18 mouse cellular contexts compared by ENCODE assay signal in the genomic region with DNA sequence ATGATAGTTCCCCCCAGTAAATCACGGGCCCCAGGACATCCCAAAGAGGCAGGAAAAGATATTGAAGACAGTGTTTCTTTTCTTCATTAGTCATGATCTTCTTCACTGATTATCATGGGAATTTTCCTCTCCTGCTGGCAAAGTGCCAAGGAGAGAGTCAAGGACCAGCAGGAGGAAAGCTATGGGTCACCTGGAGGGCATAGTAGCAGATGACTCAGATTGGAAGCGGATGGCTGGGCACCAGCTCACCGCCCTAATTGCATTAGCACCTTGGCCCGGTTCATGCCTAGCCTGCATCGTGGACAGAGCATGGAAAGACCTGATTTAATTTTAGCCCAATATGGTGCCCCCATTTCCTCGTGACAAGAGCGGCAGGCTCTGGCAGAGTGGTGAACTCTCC.
A peak's percentile ranks its signal among the peaks of the same experiment; 100 is the strongest.
DNase-seq lines count a peak whose midpoint lies in the region; ATAC-seq lines count a peak whose summit lies in the region.
"Had no signal": no experiment of that assay in that cellular context is flagged by ENCODE, and none has a peak within 500 bp of the region (broad histone marks: within the 10 kb centered on the region; RNA-seq: fewer than 3 reads in every experiment).

No protein-coding gene starts in this region.

- H3K36me3 ChIP-seq in hindbrain, embryonic 16.5 days (ENCODE audit: control insufficient read depth, insufficient read depth, low read length), result no peaks in the 10 kb centered on the region
- no peaks in the 10 kb centered on the region for H3K36me3 ChIP-seq in hindbrain, embryonic 11.5 days (ENCODE audit: control insufficient read depth, insufficient read depth, low read length)
- no peaks in the 10 kb centered on the region for H3K36me3 ChIP-seq in intestine, embryonic 15.5 days
- H3K36me3 ChIP-seq: embryonic facial prominence, embryonic 12.5 days; forebrain, embryonic 12.5 days; heart, embryonic 13.5 days; liver, embryonic 13.5 days; midbrain, embryonic 13.5 days had no signal

- DNase-seq in hindbrain, embryonic 11.5 days (ENCODE audit: low spot score), result no peak
- DNase-seq in MN1 (ENCODE audit: low spot score), result peak; percentile 86
- DNase-seq in brain, adult 2 months (ENCODE audit: low read depth, low spot score), result peak; percentile 91
- peak; percentile 75 to 82 for DNase-seq in cerebellum, postnatal 25 days
- DNase-seq in urinary bladder, postnatal 25 days (ENCODE audit: low spot score), result no peak
- DNase-seq in urinary bladder, postnatal 36 days (ENCODE audit: low spot score in 2 of 2), result no peak
- DNase-seq: gastrocnemius, postnatal 10 days; liver, embryonic 13.5 days; spleen, adult 18-20 months had no signal

- ATAC-seq in hindbrain, embryonic 16.5 days, result 0 out of 2 replicates have a peak, but pooled peaks have one; percentile 48
- ATAC-seq in hindbrain, embryonic 11.5 days (ENCODE audit: low FRiP score), result no peak
- no peak for ATAC-seq in intestine, embryonic 15.5 days
- ATAC-seq: activated CD4-positive, CD25-positive, alpha-beta regulatory T cell, adult 4 months; midbrain, embryonic 13.5 days had no signal

- no peaks in the 10 kb centered on the region for H3K4me1 ChIP-seq in hindbrain, embryonic 16.5 days (ENCODE audit: control insufficient read depth, insufficient read depth, low read depth, low read length)
- H3K4me1 ChIP-seq in hindbrain, embryonic 11.5 days (replicated peaks; ENCODE audit: control insufficient read depth, insufficient read depth, low read length), result no peaks in the 10 kb centered on the region
- no peaks in the 10 kb centered on the region for H3K4me1 ChIP-seq in intestine, embryonic 15.5 days (replicated peaks)
- H3K4me1 ChIP-seq: embryonic facial prominence, embryonic 12.5 days; forebrain, embryonic 12.5 days; heart, embryonic 13.5 days; liver, embryonic 13.5 days; midbrain, embryonic 13.5 days had no signal

- no peaks in the 10 kb centered on the region for H3K27me3 ChIP-seq in hindbrain, embryonic 16.5 days (replicated peaks; ENCODE audit: control insufficient read depth, insufficient read depth, low read length)
- no peaks in the 10 kb centered on the region for H3K27me3 ChIP-seq in hindbrain, embryonic 11.5 days (ENCODE audit: control insufficient read depth, insufficient read depth, low read length)
- H3K27me3 ChIP-seq in intestine, embryonic 15.5 days (replicated peaks), result no peaks in the 10 kb centered on the region
- H3K27me3 ChIP-seq: embryonic facial prominence, embryonic 12.5 days; heart, embryonic 13.5 days; liver, embryonic 13.5 days had no signal

- H3K4me2 ChIP-seq in hindbrain, embryonic 16.5 days (ENCODE audit: low read length), result no peak overlapping the region
- no peak overlapping the region for H3K4me2 ChIP-seq in hindbrain, embryonic 11.5 days (replicated peaks; ENCODE audit: low read depth, low read length)
- H3K4me2 ChIP-seq in intestine, embryonic 15.5 days (replicated peaks), result no peak overlapping the region
- H3K4me2 ChIP-seq: embryonic facial prominence, embryonic 12.5 days; forebrain, embryonic 12.5 days; heart, embryonic 13.5 days; hindbrain, embryonic 14.5 days; liver, embryonic 13.5 days; midbrain, embryonic 13.5 days had no signal

- WGBS in hindbrain, embryonic 16.5 days, result 67% methylated on average over 7 of the region's 7 CpGs
- 86% methylated on average over 7 of the region's 7 CpGs for WGBS in hindbrain, embryonic 11.5 days
- 81% methylated on average over 7 of the region's 7 CpGs for WGBS in intestine, embryonic 15.5 days

- H3K9ac ChIP-seq in hindbrain, embryonic 16.5 days (ENCODE audit: low read depth, low read length), result no peak overlapping the region
- no peak overlapping the region for H3K9ac ChIP-seq in hindbrain, embryonic 11.5 days (ENCODE audit: low read depth, low read length)
- no peak overlapping the region for H3K9ac ChIP-seq in intestine, embryonic 15.5 days
- H3K9ac ChIP-seq: embryonic facial prominence, embryonic 12.5 days; forebrain, embryonic 12.5 days; heart, embryonic 13.5 days; hindbrain, embryonic 14.5 days; liver, embryonic 13.5 days; midbrain, embryonic 13.5 days had no signal

- no peak overlapping the region for H3K4me3 ChIP-seq in hindbrain, embryonic 16.5 days (ENCODE audit: low read length)
- no peak overlapping the region for H3K4me3 ChIP-seq in hindbrain, embryonic 11.5 days (ENCODE audit: low read depth, low read length)
- no peak overlapping the region for H3K4me3 ChIP-seq in intestine, embryonic 15.5 days (replicated peaks)
- H3K4me3 ChIP-seq: embryonic facial prominence, embryonic 12.5 days; forebrain, embryonic 12.5 days; heart, embryonic 13.5 days; layer of hippocampus, adult 2 months; liver, embryonic 13.5 days; midbrain, embryonic 13.5 days had no signal

- no peak overlapping the region for H3K27ac ChIP-seq in hindbrain, embryonic 16.5 days (ENCODE audit: low read depth, low read length)
- no peak overlapping the region for H3K27ac ChIP-seq in hindbrain, embryonic 11.5 days (ENCODE audit: low read depth, low read length)
- no peak overlapping the region for H3K27ac ChIP-seq in intestine, embryonic 15.5 days
- H3K27ac ChIP-seq: embryonic facial prominence, embryonic 12.5 days; forebrain, embryonic 12.5 days; heart, embryonic 13.5 days; hindbrain, embryonic 14.5 days; layer of hippocampus, adult 2 months; liver, embryonic 13.5 days; midbrain, embryonic 13.5 days had no signal

- H3K9me3 ChIP-seq in hindbrain, embryonic 16.5 days (ENCODE audit: control insufficient read depth, low read length), result no peaks in the 10 kb centered on the region
- H3K9me3 ChIP-seq in hindbrain, embryonic 11.5 days (ENCODE audit: control insufficient read depth, low read length), result no peaks in the 10 kb centered on the region
- no peaks in the 10 kb centered on the region for H3K9me3 ChIP-seq in intestine, embryonic 15.5 days
- H3K9me3 ChIP-seq: embryonic facial prominence, embryonic 12.5 days; forebrain, embryonic 12.5 days; heart, embryonic 13.5 days; liver, embryonic 13.5 days; midbrain, embryonic 13.5 days had no signal

Comparison
In these comparisons a context has a peak if more than half of its experiments do, and no peak if none do; other contexts are left out.
1. DNase-seq: peak in MN1 (single experiment), brain, adult 2 months (single experiment) and cerebellum, postnatal 25 days (2 of 2); none in hindbrain, embryonic 11.5 days (single experiment), urinary bladder, postnatal 25 days (single experiment) and urinary bladder, postnatal 36 days (0 of 2).